Mouse (Mus musculus): Measurements from ENCODE around the gene Cass4.

The Cass4 gene

GRCm38 (mm10) chr2:172390341-172390740 lies 3.3 kb upstream of the Cass4 start:
- no peak for DNase-seq

- no peak for DNase-seq
These were observed 1.5 kb upstream of the Cass4 start for GRCm38 (mm10) chr2:172392041-172392521.

GRCm38 (mm10) chr2:172394052-172394392 lies 428 bp downstream of the Cass4 start:
- no peak for DNase-seq

GRCm38 (mm10) chr2:172394671-172395070 lies 1.1 kb downstream of the Cass4 start:
- no peak for DNase-seq

- no peak for DNase-seq
These were observed 2.4 kb downstream of the Cass4 start for GRCm38 (mm10) chr2:172395961-172396360.

GRCm38 (mm10) chr2:172399901-172400300 lies 6.3 kb downstream of the Cass4 start:
- DNase-seq: no peak

- DNase-seq: no peak
These were observed 7.7 kb downstream of the Cass4 start for GRCm38 (mm10) chr2:172401116-172401825.

GRCm38 (mm10) chr2:172404239-172404638 lies 10.6 kb downstream of the Cass4 start:
- no peak for DNase-seq

GRCm38 (mm10) chr2:172405011-172405410 lies 11.4 kb downstream of the Cass4 start:
- no peak for DNase-seq

GRCm38 (mm10) chr2:172406173-172406572 lies 12.6 kb downstream of the Cass4 start:
- DNase-seq: no peak

- DNase-seq: no peak
These were observed 13.9 kb downstream of the Cass4 start for GRCm38 (mm10) chr2:172407499-172407898.

- no peak for DNase-seq
These were observed 17.1 kb downstream of the Cass4 start for GRCm38 (mm10) chr2:172410686-172411085.

GRCm38 (mm10) chr2:172411091-172411490 lies 17.5 kb downstream of the Cass4 start:
- no peak for DNase-seq

GRCm38 (mm10) chr2:172412454-172412853 lies 18.9 kb downstream of the Cass4 start:
- DNase-seq: no peak

- DNase-seq: no peak
These were observed 19.7 kb downstream of the Cass4 start for GRCm38 (mm10) chr2:172413273-172413672.

- DNase-seq: no peak
These were observed 20.3 kb downstream of the Cass4 start for GRCm38 (mm10) chr2:172413894-172414293.

- DNase-seq: no peak
These were observed 22.6 kb downstream of the Cass4 start for GRCm38 (mm10) chr2:172416218-172416617.

- DNase-seq: no peak
These were observed 23.3 kb downstream of the Cass4 start for GRCm38 (mm10) chr2:172416876-172417275.

- DNase-seq: no peak
These were observed 24.6 kb downstream of the Cass4 start for GRCm38 (mm10) chr2:172418208-172418607.

- DNase-seq: peak in 1 of 2 experiments; percentile 17
These were observed 37.0 kb downstream of the Cass4 start for GRCm38 (mm10) chr2:172430609-172431008.

GRCm38 (mm10) chr2:172433746-172434145 lies 40.2 kb downstream of the Cass4 start:
- no peak for DNase-seq

- no peak for DNase-seq
These were observed 43.9 kb downstream of the Cass4 start for GRCm38 (mm10) chr2:172437371-172437952.

- peak; percentile 99 for DNase-seq
These were observed 46.4 kb downstream of the Cass4 start, which contains the start of gene Rtf2 for GRCm38 (mm10) chr2:172439843-172440639. Gene Rtf2, plus strand, starts transcription at chr2:172440556.

GRCm38 (mm10) chr2:172440640-172441005 lies 47.0 kb downstream of the Cass4 start:
- DNase-seq: no peak

All from kidney, adult 8-10 months (tissue).